Mouse (Mus musculus): ENCODE data around the gene Xrra1.
"Not testable (repeated sequence)": the region's sequence is repeated elsewhere in the genome, so short reads cannot be mapped to it uniquely, and the experiment has no call there.

Xrra1 gene

DNA sequence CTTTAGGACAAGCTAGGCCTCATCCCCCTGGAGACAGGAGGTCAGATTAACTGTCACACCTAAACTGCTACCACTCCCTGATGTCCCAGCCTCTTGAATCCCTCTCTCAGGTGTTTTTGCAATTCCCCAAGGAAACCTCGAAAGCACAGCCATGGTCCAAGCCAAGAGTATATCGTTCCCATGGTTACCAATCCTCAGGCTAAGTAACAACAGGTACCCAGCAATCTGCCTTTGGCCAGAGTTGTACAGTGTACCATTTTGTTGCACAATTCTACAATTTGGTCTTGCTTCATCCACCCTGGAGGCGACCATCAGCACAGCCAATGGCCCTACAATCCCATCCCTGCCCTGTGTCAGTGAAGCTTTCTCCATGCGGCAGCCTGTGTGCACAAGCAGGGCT lies 38.0 kb downstream of the Xrra1 start:
- DNase-seq (ENCODE audit: low spot score): no peak

DNA sequence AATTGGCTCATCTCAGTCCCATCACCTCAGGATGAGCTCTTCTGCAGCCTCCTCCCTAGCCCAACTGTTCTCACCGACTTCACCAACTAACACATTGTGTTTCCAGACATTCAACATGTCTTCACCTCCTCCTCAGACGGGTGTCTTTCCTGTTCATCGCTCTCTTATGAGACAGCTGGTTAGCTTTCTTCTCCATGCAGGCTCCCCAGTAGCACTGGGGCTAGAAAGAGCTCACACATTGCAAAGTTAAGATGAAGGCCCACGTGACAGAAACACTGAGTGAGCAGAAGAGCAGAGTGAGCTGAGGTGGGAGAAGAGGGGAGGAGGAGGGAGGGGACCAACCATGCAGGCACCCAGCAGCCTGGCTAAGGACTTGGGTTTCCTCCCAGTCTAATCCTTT lies 43.3 kb downstream of the Xrra1 start:
- no peak for DNase-seq (ENCODE audit: low spot score)

DNA sequence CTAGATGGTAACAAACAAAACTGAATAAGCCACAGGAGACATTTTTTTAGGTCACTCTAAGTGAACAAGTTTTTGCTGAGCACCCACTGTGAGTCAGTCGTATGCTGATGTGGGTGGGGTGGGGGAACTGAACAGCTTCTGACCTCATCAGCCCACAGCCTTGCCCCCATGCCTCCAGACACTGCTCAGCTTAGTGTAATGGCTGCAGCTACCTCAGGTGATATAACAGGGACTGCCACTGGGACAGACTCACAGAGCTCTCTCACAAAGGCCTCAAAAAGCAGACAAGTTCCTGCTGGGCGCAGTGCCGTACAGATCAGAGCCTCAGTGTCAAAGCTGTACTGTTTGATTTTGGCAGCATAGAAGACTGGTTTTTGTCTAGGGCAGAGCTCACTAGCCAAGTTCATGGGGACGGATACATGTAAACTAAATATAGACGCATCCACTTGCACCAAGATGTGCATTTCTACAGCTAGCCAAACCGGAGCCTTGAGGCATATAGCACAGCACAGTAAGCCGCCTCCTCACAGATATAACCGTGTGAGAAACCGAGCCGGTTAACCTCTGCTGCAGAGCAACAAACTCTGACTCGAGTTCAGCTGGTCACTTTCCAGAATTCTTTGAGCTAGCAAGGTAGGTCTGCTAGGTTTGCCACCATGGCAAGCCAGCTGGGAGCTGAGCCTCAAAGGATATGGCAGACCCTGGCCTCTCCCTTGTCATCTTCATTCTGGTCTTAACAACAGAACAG lies 44.2 kb downstream of the Xrra1 start:
- no peak for DNase-seq (ENCODE audit: low spot score)

DNA sequence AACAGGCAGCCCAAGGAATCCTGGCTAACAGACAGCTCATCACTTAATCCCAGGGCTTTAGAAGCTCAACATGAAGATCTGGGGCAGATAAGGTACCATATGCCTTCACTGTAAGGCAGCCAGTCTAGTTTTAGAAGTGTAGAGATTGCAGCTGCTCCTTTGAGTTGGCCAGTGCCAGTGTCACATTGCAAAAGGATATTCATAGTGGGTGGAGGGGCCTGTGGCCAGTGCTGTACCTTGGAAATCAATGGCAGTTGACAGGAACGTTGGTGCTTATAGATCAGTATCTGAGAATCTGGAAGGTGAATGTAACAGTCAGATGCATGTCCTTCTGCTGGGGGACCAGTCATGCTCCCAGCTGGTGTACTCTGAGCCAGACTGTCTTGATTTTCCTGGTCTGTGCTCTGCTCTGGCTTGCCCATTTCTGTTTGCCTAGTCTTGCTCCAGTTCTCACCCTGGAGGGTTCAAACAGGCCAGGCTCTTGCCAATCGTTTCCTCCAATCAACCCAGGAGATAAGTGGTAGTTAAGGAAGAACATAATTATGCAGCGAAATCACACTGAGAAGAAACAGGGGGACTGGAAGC lies 45.6 kb downstream of the Xrra1 start:
- peak; percentile 89 for DNase-seq (ENCODE audit: low spot score)

DNA sequence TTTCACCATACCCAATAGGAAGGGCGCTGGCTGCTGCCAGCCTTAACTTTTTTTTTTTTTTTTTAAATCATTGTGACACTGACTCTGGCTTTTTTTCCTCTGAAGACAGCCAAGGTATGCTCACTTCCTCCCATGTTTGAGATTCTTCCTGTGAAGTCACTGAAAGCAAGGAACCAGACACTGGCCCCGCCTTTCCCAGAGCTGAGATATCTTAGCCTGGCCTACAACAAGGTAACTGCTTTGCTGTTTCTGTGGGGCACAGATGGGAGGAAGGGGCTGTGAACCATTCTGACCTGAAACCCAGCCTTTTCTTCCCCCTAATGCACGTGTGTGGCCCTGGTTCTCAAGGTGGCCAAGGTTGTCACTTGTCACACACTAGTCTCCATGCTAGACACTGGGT lies 47.4 kb downstream of the Xrra1 start:
- DNase-seq (ENCODE audit: low spot score): no peak

DNA sequence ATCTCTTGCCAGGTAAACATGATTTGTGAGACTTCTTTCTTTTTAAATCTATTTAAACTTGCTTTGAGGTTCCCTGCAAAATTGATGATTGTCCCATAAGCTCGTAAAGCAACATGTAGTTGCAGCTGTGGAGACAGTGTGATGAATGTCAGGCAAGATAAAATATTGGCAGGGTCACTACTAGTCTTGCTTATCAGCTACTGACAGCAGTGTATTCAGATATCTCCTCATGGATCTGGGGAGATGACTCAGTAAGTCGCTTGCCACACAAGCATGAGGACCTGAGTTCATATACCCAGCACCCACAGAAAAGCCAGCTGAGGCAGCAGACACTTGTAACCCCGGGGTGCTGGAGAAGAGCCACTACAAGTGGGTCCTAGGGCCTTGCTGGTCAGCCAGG lies 48.5 kb downstream of the Xrra1 start:
- no peak for DNase-seq (ENCODE audit: low spot score)

DNA sequence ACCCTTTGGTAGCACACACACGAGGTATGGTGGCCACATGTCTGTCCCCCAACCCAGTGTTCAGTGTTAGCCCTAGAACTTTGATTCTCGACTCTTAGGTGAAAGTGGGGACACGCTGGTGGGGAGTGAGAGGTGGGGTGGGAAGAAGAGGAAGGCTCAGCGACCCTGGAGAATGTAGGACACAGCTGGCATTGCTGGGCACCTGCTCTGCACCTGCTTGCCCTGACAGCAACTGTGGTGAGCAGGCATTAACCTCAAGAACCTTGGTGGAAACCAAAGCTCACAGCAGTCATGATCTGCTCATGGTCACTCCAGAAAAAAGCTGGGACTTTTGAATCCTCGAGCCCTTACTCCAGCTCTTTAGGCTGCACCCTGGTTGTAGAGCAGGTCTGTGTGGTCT lies 52.1 kb downstream of the Xrra1 start:
- no peak for DNase-seq (ENCODE audit: low spot score)

DNA sequence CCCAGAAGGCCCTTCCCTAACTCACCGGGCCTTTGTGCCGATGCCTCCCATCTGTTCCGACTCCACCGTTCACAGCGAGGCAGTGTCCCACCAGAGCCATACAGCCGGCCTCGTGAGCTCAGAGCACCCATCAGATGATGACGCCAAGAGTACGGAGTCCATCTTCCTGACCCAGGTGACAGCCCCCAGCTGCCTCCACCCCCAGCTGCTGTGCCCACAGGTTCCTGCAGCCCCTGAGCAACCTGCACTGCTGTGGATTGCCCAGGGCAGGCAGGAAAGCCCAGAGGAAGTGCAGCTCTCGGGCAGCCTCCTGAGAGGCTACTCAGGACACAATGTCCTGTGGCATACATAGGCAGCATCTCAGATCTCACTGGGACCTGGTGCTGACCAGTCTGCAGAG lies 55.4 kb downstream of the Xrra1 start:
- DNase-seq (ENCODE audit: low spot score): no peak

DNA sequence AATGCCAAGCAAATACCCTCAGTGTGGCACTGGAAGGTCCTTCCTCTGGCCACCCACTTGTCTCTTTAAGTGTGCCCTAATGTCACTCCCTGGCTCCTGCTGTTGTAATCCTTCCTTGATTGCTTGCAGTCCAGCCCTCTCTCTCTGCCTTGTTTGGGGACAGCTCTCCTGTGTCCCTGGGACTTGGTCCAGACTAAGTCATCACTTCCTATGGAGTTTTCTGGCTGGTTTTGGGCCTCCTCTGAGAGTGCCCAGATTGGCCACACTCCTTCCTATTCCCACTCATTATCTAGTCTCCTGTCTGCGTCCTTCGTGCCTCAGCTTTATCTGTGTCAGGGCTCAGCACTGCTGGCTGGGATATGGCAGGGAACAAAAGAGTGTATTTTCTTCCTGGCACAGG lies 56.6 kb downstream of the Xrra1 start:
- no peak for DNase-seq (ENCODE audit: low spot score)

DNA sequence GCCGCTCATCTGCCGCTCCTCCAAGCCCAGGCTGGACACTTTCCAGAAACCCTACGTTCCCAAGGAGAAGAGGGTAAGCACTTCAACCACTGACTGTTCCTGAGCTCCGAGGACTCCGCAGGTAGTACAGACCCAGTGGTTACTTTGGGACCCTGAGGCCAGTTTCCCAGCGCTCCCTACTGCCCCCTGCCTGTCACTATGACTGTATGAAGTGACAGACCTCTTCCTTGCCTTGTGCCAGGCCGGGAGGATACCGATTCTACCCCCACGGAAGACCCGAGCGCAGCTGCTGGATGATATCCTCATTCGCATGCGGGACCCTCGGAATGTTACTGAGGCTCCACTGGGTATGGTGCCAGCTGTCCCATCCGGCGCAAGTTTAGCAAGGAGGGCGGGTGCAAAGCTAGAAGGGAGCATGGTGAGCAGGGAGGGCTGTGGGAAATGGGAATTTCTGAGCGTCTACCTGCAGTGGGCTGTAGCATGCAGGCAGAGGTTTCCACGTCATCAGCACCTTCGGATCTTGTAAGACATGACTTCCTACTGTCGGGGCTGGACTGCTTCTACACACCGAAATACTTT lies 57.9 kb downstream of the Xrra1 start:
- no peak for DNase-seq (ENCODE audit: low spot score)

DNA sequence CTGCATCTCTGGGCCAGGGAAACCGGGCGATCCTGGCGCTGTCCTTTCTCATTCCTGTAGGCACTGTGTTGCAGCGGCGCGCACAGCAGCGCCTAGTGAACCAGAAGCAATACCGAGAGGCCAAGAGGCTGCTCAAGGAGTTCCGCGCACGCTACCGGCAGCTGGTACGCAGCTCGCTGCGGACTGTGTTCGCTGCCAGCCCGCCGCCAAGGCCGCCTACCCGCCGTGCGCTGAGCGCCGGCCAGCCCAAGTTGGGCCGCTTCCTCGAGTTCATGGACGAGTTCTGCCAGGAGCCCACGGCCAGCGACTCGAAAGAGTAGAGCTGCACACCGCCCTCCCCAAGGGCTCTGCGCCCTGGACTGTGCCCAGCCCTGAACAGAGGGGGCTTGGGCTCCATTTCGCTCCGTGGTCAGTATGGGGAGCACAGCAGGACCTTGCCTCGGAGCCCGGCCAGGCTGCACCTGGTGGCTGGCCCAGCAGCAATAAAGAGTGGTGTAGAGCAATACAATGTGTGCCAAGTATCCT lies 58.5 kb downstream of the Xrra1 start:
- no peak for DNase-seq (ENCODE audit: low spot score)

DNA sequence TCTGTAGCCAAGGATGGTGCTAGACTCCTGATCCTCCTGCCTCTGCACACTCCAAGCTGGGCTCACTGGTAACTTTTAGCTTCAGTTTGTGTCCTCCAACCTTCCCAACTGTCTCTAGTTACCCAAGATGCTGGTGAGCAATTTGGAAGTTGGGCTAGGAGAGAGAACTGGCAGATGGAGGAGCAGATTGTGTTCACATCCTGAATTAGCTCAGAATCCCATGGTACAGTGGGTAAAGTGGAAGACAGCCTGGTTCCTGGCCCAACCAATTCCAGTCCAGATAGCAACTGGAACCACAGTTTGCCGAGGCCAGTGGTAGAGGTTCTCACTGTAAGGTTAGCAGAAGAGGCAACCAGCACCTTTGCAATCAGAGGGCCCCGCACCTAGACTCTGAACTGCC lies 60.2 kb downstream of the Xrra1 start:
- no peak for DNase-seq (ENCODE audit: low spot score)

DNA sequence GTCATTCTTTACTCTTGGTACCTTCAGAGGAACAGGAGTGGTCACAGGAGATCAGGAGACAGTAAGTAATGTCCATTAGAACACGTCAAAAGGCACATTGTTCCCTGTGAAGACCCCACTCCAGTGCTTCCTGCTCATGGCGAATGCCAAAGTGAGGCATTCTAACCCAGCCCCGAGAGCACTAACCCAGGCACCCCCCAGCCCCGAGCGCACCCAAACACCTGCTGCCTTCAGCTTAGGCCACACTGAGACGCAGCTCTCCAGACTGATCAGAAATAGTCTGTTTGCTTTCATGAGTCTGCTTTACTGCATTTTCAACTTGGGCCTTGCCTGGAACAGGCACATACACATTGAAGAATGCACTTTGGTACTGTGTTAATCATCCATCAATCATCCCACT lies 61.1 kb downstream of the Xrra1 start:
- DNase-seq (ENCODE audit: low spot score): no peak

DNA sequence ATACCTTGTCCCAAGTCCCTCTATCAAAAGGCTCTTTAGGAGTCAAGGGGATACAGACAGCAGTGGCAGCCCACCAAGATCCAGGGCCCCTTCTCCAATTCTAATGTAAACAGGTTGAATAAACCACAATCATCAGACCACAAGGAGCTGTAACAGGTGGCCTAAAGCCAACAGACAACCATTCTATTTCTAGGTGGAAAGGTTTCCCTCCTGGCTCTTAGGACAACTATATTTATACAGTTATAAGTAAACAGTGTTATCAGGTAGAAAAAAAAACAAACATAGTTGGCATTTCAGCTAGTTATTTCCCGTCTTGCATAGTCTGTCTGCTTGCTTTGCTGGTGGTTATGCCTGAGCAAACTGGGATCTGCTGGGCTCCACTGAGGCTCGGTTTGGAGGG lies 61.5 kb downstream of the Xrra1 start:
- DNase-seq (ENCODE audit: low spot score): no peak

DNA sequence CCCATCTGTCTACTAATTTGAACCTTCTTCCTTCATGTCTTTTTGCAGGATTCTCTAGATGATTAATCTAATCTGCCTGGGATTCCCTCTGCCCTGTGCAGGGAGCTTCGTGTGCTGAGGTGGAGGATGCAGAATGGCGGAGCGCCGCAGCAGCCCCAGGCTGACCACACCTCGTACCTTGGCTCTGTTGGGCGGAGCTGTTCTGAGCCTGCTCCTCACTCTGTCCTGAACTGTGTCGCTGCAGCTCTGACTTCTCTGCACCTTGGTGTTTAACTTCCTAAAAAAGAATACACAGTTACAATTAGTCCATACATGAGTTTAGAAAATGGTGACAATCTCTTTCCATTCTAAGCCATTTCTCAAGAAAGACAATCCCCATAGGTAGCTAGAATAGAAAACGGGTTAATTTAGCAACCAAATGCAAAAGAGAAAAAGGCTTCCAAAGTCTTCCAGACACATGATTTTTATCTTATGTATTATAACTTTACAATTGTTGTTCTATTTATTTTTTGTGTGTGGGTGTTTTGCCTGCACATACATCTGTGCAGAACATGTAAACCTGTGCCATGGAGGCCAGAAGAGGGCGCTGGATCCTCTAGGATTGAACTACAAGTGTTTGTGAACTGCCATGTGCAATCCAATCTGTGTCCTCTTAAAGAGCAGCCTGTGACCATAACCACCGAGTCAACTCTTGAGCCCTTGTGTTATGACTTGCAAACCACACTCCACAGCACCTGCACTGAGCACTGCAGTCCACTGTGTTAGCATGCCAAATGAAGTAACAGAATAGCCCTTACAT lies 68.2 kb downstream of the Xrra1 start:
- DNase-seq (ENCODE audit: low spot score): peak; percentile 49

DNA sequence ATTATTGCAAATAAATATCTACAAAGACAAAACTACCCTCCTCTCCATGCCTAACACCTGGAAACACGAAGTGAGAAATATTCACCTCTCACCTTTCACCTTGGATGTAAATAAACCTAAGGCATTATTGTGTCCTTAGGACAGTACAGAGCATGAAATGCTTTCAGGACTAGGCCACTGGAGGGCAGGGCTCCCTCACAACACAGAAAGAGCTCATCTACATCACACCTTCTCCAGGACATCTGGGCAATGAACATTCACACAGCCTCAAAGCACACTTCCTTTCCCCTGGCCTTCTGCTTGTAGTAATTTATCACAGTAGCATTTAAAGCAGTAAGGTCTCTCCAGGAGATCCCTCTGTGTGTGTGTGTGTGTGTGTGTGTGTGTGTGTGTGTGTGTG lies 76.8 kb downstream of the Xrra1 start:
- DNase-seq (ENCODE audit: low spot score): peak; percentile 71

DNA sequence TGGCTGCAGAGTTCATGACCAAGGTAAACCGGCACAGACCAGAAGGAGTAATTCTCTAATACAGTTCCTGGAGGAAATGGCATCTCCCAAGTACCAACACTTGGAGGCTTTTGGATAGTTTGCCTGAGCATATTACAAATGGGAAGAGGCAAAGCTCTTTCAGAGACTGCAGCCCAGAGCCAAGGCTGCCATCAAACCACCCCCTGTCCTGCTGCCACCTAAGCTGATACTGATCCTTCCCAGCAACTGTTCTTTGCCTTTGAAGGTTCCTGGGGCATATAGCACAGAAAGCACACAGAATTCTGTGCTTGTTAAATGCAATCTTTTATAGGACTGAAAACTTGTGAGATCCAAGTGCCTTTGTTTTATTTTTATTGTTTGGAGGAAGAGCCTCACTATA lies 81.8 kb downstream of the Xrra1 start:
- DNase-seq (ENCODE audit: low spot score): no peak

DNA sequence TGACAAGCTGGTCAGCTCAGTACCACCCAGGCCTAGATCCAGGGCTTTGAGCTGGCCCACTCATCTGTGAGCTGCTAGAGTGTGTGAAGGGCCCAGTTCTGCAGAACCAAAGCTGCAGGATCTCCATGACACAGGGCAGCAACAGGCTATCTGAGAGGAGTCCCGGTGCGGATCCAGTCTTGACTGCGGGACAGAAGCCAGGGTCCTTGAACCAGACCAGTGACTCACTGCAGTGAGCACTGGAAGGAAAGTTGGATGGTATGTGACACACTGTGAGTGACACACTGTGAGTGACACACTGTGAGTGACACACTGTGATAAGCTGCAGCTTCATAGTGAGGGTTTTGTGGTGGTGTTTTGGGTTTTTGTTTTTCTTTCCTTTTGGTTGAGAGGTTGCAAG lies 85.6 kb downstream of the Xrra1 start:
- no peak for DNase-seq (ENCODE audit: low spot score)

DNA sequence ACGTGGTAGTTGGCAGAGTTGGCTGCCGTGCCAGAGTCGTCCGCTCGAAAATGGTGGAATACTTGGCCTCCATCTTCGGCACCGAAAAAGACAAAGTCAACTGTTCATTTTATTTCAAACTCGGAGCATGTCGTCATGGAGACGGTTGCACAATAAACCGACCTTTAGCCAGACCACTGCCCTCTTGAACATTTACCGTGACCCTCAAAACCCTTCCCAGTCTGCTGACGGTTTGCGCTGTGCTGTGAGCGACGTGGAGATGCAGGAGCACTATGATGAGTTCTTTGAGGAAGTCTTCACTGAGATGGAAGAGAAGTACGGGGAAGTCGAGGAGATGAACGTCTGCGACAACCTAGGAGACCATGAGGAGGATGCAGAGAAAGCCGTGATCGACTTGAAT lies 86.1 kb downstream of the Xrra1 start:
- DNase-seq (ENCODE audit: low spot score): not testable (repeated sequence)

DNA sequence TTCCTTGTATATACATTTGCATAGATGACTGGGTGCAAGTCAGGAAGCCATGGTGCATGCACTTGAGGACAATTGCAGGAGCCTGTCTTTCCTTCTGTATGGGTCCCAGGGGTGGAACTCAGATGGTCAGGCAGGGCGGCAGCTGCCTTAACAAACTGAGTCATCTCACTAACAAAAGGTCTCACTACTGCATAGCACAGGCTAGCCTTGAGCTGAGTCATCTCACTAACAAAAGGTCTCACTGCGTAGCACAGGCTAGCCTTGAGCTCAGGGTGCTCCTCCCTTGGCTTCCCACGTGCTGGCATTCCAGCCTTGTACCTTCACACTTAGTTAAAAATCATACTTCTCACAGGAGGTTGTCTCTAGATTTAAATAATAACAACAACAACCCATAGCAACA lies 87.0 kb downstream of the Xrra1 start:
- DNase-seq (ENCODE audit: low spot score): no peak

DNA sequence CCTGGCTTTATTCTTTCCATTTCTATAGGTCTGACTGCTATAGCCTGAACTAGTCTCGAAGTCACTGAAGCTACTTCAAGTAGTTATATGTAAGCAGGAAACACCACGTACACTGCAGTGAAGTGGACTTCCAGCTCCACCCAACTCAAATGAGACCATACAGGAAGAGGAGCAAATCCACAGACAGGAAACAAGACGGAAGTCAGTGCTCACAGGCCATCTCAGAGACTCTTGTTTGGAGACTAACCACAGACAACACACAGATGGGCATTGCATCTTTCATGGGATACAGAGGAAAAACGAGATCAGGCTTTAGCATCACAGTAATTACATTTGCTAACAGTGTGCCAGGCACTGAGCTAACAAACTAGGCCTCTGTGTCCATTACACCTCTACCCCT lies 87.4 kb downstream of the Xrra1 start:
- DNase-seq (ENCODE audit: low spot score): no peak

DNA sequence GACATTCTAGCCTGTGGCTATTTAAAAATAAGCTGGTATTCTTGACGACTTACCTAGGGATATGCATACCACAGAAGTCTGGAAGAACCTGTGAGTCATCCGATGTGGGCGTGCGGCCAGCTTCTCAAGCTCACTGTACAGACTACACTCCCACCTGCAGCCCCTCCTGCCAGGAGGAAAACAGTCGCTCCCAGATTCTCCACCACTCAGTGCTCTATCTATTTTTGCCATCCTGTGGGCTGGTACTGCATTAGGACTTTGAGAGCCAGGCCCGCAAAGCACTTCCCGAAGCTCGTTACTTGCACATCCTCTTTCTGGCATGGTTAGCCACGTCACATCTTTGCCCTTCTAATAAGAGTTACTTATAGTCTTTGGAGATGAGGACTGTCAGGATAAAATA lies 88.4 kb downstream of the Xrra1 start:
- DNase-seq (ENCODE audit: low spot score): peak; percentile 62

All from MN1 (cell line).